Mouse (Mus musculus) thymus, adult 2 months (tissue): ENCODE data around the gene Cxcl14.

Experiments
- CTCF ChIP-seq: fragments of 200-500 bp; IDR thresholded peaks from 2 replicates; pipeline ENCODE4 v1.5.1; 2012; ENCODE audit warnings: mild to moderate bottlenecking, control low read depth, low read length, moderate library complexity, borderline replicate concordance; ENCODE audit not compliant: control insufficient read depth, poor library complexity, insufficient read depth; ENCODE audit errors: extremely low read depth
- POLR2A ChIP-seq: fragments of 200-500 bp; IDR thresholded peaks from 2 replicates; pipeline ENCODE4 v1.6.1; 2012; ENCODE audit warnings: mild to moderate bottlenecking, low read length, control low read depth, moderate library complexity; ENCODE audit not compliant: control insufficient read depth, poor library complexity, insufficient read depth; ENCODE audit errors: extremely low read depth

DNA sequence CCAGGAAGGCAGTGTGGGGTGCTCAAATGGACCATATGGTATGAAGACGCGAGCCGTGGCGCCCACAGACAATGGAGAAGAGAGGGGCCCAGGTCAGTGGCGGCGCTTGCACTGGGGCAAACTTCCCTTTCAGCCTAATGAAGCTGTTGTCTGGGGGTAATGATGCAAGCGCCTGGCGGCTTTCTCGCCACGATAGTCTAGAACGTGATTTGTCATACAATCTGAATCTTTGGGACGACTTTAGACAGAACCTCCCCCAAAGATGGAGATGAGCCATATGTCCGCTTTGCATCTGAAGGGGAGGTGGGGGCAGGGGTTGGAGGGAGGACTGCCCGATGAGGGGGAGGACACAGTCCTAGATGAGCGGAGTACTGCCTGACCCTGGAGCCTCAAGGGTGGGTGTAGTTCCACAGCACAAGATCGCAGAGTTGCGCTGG lies 36.0 kb downstream of the Cxcl14 start:
- no peak for TF ChIP-seq CTCF
- no peak for TF ChIP-seq POLR2A
